11 mouse cellular contexts compared by ENCODE assay signal in genomic region chr11:117158343-117158742, GRCm38 (mm10). TPM values are rescaled to one million over a fixed set of nuclear protein-coding genes. Genes with fewer than 3 reads are reported as not detected.
DNase-seq lines count a peak whose midpoint lies in the region; ATAC-seq lines count a peak whose summit lies in the region.
"Had no signal": no experiment of that assay in that cellular context is flagged by ENCODE, and none has a peak within 500 bp of the region (broad histone marks: within the 10 kb centered on the region; RNA-seq: fewer than 3 reads in every experiment).

No protein-coding gene starts in this region.

- intact Hi-C loops in heart, postnatal 25 days (cut with DNase I): no loop called here

- no peak for DNase-seq in heart, postnatal 25 days (ENCODE audit: low spot score)
- DNase-seq in lung, postnatal 25 days (ENCODE audit: low spot score): no peak
- DNase-seq in cerebellum, postnatal 10 days: peak; percentile 71 to 76
- no peak for DNase-seq in c-Kit-positive CD71-positive TER-119-positive erythroid progenitor cells, embryonic 14.5 days (ENCODE audit: low spot score)
- no peak for DNase-seq in adrenal gland, adult 8-10 months
- DNase-seq: heart, adult 18-20 months; kidney, adult 8-10 months had no signal

- peaks cover 45% of the 10 kb centered on the region for H3K36me3 ChIP-seq in heart, embryonic 15.5 days
- H3K36me3 ChIP-seq in lung, embryonic 15.5 days: peaks cover 48% of the 10 kb centered on the region
- H3K36me3 ChIP-seq in forebrain, embryonic 16.5 days (ENCODE audit: control insufficient read depth, insufficient read depth): peaks cover 18% of the 10 kb centered on the region; the same call in 1 of the 2 replicates

- no peak overlapping the region for H3K4me3 ChIP-seq in heart, embryonic 15.5 days
- H3K4me3 ChIP-seq in lung, embryonic 15.5 days: no peak overlapping the region
- no peak overlapping the region for H3K4me3 ChIP-seq in forebrain, embryonic 16.5 days (replicated peaks; ENCODE audit: low read length)
- H3K4me3 ChIP-seq: neural tube, embryonic 13.5 days had no signal

- H3K27ac ChIP-seq in heart, embryonic 15.5 days: 0 out of 2 replicates have a peak overlapping the region, but pooled peaks have one; percentile 36
- 0 out of 2 replicates have a peak overlapping the region, but pooled peaks have one; percentile 7 for H3K27ac ChIP-seq in lung, embryonic 15.5 days
- no peak overlapping the region for H3K27ac ChIP-seq in forebrain, embryonic 16.5 days (ENCODE audit: low read length)
- H3K27ac ChIP-seq: neural tube, embryonic 13.5 days had no signal

- H3K4me2 ChIP-seq in heart, embryonic 15.5 days: no peak overlapping the region
- H3K4me2 ChIP-seq in lung, embryonic 15.5 days: no peak overlapping the region
- H3K4me2 ChIP-seq in forebrain, embryonic 16.5 days (ENCODE audit: low read length): no peak overlapping the region
- H3K4me2 ChIP-seq: neural tube, embryonic 13.5 days had no signal

- WGBS in heart, embryonic 15.5 days: 47% methylated on average over 11 of the region's 11 CpGs
- WGBS in lung, embryonic 15.5 days: 46% methylated on average over 11 of the region's 11 CpGs
- WGBS in forebrain, embryonic 16.5 days: 48% methylated on average over 11 of the region's 11 CpGs

- no peak for ATAC-seq in heart, embryonic 15.5 days (replicated peaks; ENCODE audit: insufficient number of reproducible peaks, insufficient read depth, low FRiP score, low read depth)
- ATAC-seq in lung, embryonic 15.5 days (ENCODE audit: borderline replicate concordance, extremely low read depth, low FRiP score, low TSS enrichment): no peak
- ATAC-seq in forebrain, embryonic 16.5 days: peak; percentile 47

- H3K4me1 ChIP-seq in heart, embryonic 15.5 days (replicated peaks): peaks cover 58% of the 10 kb centered on the region
- H3K4me1 ChIP-seq in lung, embryonic 15.5 days: peaks cover 30% of the 10 kb centered on the region
- peaks cover 23% of the 10 kb centered on the region for H3K4me1 ChIP-seq in forebrain, embryonic 16.5 days (replicated peaks; ENCODE audit: control insufficient read depth, insufficient read depth, low read length)

- no peaks in the 10 kb centered on the region for H3K9me3 ChIP-seq in heart, embryonic 15.5 days (replicated peaks)
- no peaks in the 10 kb centered on the region for H3K9me3 ChIP-seq in lung, embryonic 15.5 days
- H3K9me3 ChIP-seq in forebrain, embryonic 16.5 days (ENCODE audit: control insufficient read depth, low read length): no peaks in the 10 kb centered on the region
- H3K9me3 ChIP-seq: neural tube, embryonic 13.5 days had no signal

- no peaks in the 10 kb centered on the region for H3K27me3 ChIP-seq in heart, embryonic 15.5 days
- no peaks in the 10 kb centered on the region for H3K27me3 ChIP-seq in lung, embryonic 15.5 days
- no peaks in the 10 kb centered on the region for H3K27me3 ChIP-seq in forebrain, embryonic 16.5 days (replicated peaks; ENCODE audit: control insufficient read depth, insufficient read depth, low read length)
- H3K27me3 ChIP-seq: neural tube, embryonic 13.5 days had no signal

- peak overlapping the region; percentile 9; the same call in 1 of the 2 replicates for H3K9ac ChIP-seq in heart, embryonic 15.5 days
- H3K9ac ChIP-seq in lung, embryonic 15.5 days: no peak overlapping the region
- H3K9ac ChIP-seq in forebrain, embryonic 16.5 days (replicated peaks; ENCODE audit: low read depth, low read length): no peak overlapping the region
- H3K9ac ChIP-seq: neural tube, embryonic 13.5 days had no signal

RNA-seq across cellular contexts. Expression of gene Sept9, which starts 41.1 kb away (rescaled TPM):
- polyA plus RNA-seq in heart, embryonic 15.5 days (2015; fragmentation: Nextera tagmentation; extraction: Ambion mirVana): 50.6 and 76.8 TPM in 2 replicates
- total RNA-seq in heart, postnatal 25 days (2021): 10 to 100 TPM; 32.2 to 35.2 TPM
- polyA plus RNA-seq in lung, embryonic 15.5 days (2015; fragmentation: Nextera tagmentation; extraction: Ambion mirVana): 141 and 145 TPM in 2 replicates
- 120 and 128 TPM in 2 replicates for polyA plus RNA-seq in forebrain, embryonic 16.5 days (2015; fragmentation: Nextera tagmentation; extraction: Ambion mirVana)
- total RNA-seq in adrenal gland, adult 8-10 months (2022): 100 to 1,000 TPM; 114 to 136 (median 132) TPM

RNA-seq across cellular contexts. Expression of gene Sec14l1, which starts 43.4 kb away (rescaled TPM):
- 42.1 and 48.8 TPM in 2 replicates for polyA plus RNA-seq in heart, embryonic 15.5 days (2015; fragmentation: Nextera tagmentation; extraction: Ambion mirVana)
- total RNA-seq in heart, postnatal 25 days (2021): 10 to 100 TPM; 71.7 to 74.1 TPM
- 68.9 and 73.9 TPM in 2 replicates for polyA plus RNA-seq in lung, embryonic 15.5 days (2015; fragmentation: Nextera tagmentation; extraction: Ambion mirVana)
- polyA plus RNA-seq in forebrain, embryonic 16.5 days (2015; fragmentation: Nextera tagmentation; extraction: Ambion mirVana): 76.9 and 83.7 TPM in 2 replicates
- 100 to 1,000 TPM; 138 to 170 (median 166) TPM for total RNA-seq in adrenal gland, adult 8-10 months (2022)

Comparison
In these comparisons a context has a peak if more than half of its experiments do, and no peak if none do; other contexts are left out.
1. DNase-seq: peak in cerebellum, postnatal 10 days (2 of 2); none in heart, postnatal 25 days (single experiment), lung, postnatal 25 days (single experiment), c-Kit-positive CD71-positive TER-119-positive erythroid progenitor cells, embryonic 14.5 days (single experiment) and adrenal gland, adult 8-10 months (single experiment).